Mouse (Mus musculus) liver, embryonic 18 days (tissue): ENCODE data around the gene Gm3327. TPM values are rescaled to one million over a fixed set of nuclear protein-coding genes. Genes with fewer than 3 reads are reported as not detected.

Experiments used
- polyA plus RNA-seq: library from polyadenylated mRNA; depleted of rRNA; stranded (reverse); fragments of >200 nt; gene quantifications from 2 replicates; pipeline ENCODE4 v1.2.3, GENCODE M21; 2012; rRNA removed

Gm3327 gene
- polyA plus RNA-seq: not detected in 2 replicates

GRCm38 (mm10) chr14:44123551-44123950 is at the start of gene Gm3327:
Gm3327 (plus strand) TSS chr14:44123851.

GRCm38 (mm10) chr14:44102354-44102753 is 21.3 kb upstream of the Gm3327 start, which contains the start of gene Ear2:
Ear2 (plus strand) TSS chr14:44102654.

Other genes with a start within 250 kb of the Gm3327 start
- gene Ear1, start 248.3 kb upstream of the Gm3327 start, polyA plus RNA-seq: 36.8 and 54.4 TPM in 2 replicates
- not detected in 2 replicates for gene Ear10, start 200.3 kb upstream of the Gm3327 start, polyA plus RNA-seq
- 7.9 and 13.7 TPM in 2 replicates for gene Gm8113, start 198.5 kb upstream of the Gm3327 start, polyA plus RNA-seq
- not detected in 2 replicates for gene Ang5, start 166.8 kb upstream of the Gm3327 start, polyA plus RNA-seq
- not detected in 2 replicates for gene Ang6, start 121.6 kb upstream of the Gm3327 start, polyA plus RNA-seq
- gene Ear2, start 21.2 kb upstream of the Gm3327 start, polyA plus RNA-seq: 64.4 and 83.0 TPM in 2 replicates
- not detected in 2 replicates for gene Gm8212, start 73.8 kb downstream of the Gm3327 start, polyA plus RNA-seq
- gene 4930503E14Rik, start 89.4 kb downstream of the Gm3327 start, polyA plus RNA-seq: not detected in 2 replicates
- gene Gm8220, start 161.7 kb downstream of the Gm3327 start, polyA plus RNA-seq: not detected in 2 replicates
- gene Gm5930, start 214.7 kb downstream of the Gm3327 start, polyA plus RNA-seq: not detected in 2 replicates
- not detected in 2 replicates for gene Gm8229, start 241.5 kb downstream of the Gm3327 start, polyA plus RNA-seq